Mouse (Mus musculus) CH12.LX (cell line): ENCODE data around the gene Ptges. TPM values are rescaled to one million over a fixed set of nuclear protein-coding genes. Genes with fewer than 3 reads are reported as not detected.
"Not testable (repeated sequence)": the region's sequence is repeated elsewhere in the genome, so short reads cannot be mapped to it uniquely, and the experiment has no call there.

Experiments used
- DNase-seq: peaks from one replicate; pipeline ENCODE4 v3.0.0-alpha.2; 2013; ENCODE audit errors: extremely low read depth
- H3K27ac ChIP-seq: 2 replicates; pipeline ENCODE4 v1.5.1; 2012; ENCODE audit warnings: low read depth, mild to moderate bottlenecking, control low read depth, moderate library complexity; ENCODE audit not compliant: insufficient read depth
- H3K27me3 ChIP-seq: replicated peaks from 2 replicates; pipeline ENCODE3; 2012; ENCODE audit warnings: inconsistent platforms
- H3K36me3 ChIP-seq, 2 experiments: replicated peaks in 1 of 2; 2 replicates each; pipeline versions ENCODE3 to v1.6.1; 2012; ENCODE audit warnings: inconsistent platforms in 1 of 2, low read length in 1 of 2, mild to moderate bottlenecking in 1 of 2, mixed read lengths in 1 of 2, moderate library complexity in 1 of 2; ENCODE audit not compliant: control insufficient read depth in 1 of 2, insufficient read depth in 1 of 2
- H3K4me1 ChIP-seq, 2 experiments: 2 replicates each; pipeline ENCODE4 v1.6.1; 2012; ENCODE audit warnings: inconsistent platforms in 1 of 2, moderate library complexity in 1 of 2; ENCODE audit not compliant: insufficient read depth in 2 of 2, control insufficient read depth in 1 of 2
- H3K4me2 ChIP-seq: 2 replicates; pipeline ENCODE4 v1.6.1; 2012; ENCODE audit warnings: low read depth, mild to moderate bottlenecking, control low read depth; ENCODE audit not compliant: poor library complexity, insufficient read depth, severe bottlenecking
- H3K4me3 ChIP-seq, 3 experiments: fragments of 150-350 bp in 1 of 3; sonication (generic) in 1 of 3; replicated peaks in 1 of 3; 2 replicates each; pipeline versions ENCODE3 to v1.5.1; 2011 to 2012; ENCODE audit warnings: low read depth in 2 of 3, low read length in 2 of 3, mild to moderate bottlenecking in 2 of 3, moderate library complexity in 2 of 3, control low read depth in 1 of 3, improper control_type of control experiment in 1 of 3, inconsistent platforms in 1 of 3, mixed read lengths in 1 of 3; ENCODE audit not compliant: poor library complexity in 1 of 3
- H3K79me2 ChIP-seq: replicated peaks from 2 replicates; pipeline ENCODE4 v1.6.1; 2012; ENCODE audit warnings: mild to moderate bottlenecking, moderate library complexity; ENCODE audit not compliant: control insufficient read depth, poor library complexity, insufficient read depth, severe bottlenecking; ENCODE audit errors: extremely low read depth
- H3K9ac ChIP-seq: 2 replicates; pipeline ENCODE4 v1.6.1; 2012; ENCODE audit warnings: low read depth, mild to moderate bottlenecking, control low read depth, moderate library complexity; ENCODE audit not compliant: insufficient read depth
- H3K9me3 ChIP-seq: replicated peaks from 2 replicates; pipeline ENCODE3; 2012; ENCODE audit warnings: low read length, inconsistent platforms, mixed read lengths
- BHLHE40 ChIP-seq: IDR thresholded peaks from 2 replicates; pipeline ENCODE4 v1.6.1; 2011; ENCODE audit warnings: mild to moderate bottlenecking, low read depth, low read length, improper control_type of control experiment
- CHD1 ChIP-seq: IDR thresholded peaks from 2 replicates; pipeline ENCODE4 v1.6.1; 2012; ENCODE audit warnings: low read depth, low read length, improper control_type of control experiment, inconsistent platforms
- CHD2 ChIP-seq: IDR thresholded peaks from 2 replicates; pipeline ENCODE4 v1.6.1; 2011; ENCODE audit warnings: low read length, improper control_type of control experiment
- CTCF ChIP-seq, 2 experiments: IDR thresholded peaks in 1 of 2; conservative IDR thresholded peaks in 1 of 2; 2 replicates each; pipeline ENCODE4 v1.5.1; 2011 to 2012; ENCODE audit warnings: low read depth in 2 of 2, low read length in 2 of 2, improper control_type of control experiment in 1 of 2, inconsistent platforms in 1 of 2, mild to moderate bottlenecking in 1 of 2, moderate library complexity in 1 of 2
- GABPA ChIP-seq: IDR thresholded peaks from 2 replicates; pipeline ENCODE4 v1.6.1; 2012; ENCODE audit warnings: low read depth, low read length, improper control_type of control experiment, inconsistent platforms; ENCODE audit not compliant: insufficient replicate concordance
- IRF4 ChIP-seq: IDR thresholded peaks from 2 replicates; pipeline ENCODE4 v1.6.1; 2014; ENCODE audit warnings: low read depth, mild to moderate bottlenecking, inconsistent platforms, low read length, improper control_type of control experiment
- JUN ChIP-seq: IDR thresholded peaks from 2 replicates; pipeline ENCODE4 v1.6.1; 2011; ENCODE audit warnings: low read depth, mild to moderate bottlenecking, low read length, improper control_type of control experiment, moderate library complexity; ENCODE audit not compliant: insufficient read depth
- KAT2A ChIP-seq: IDR thresholded peaks from 2 replicates; pipeline ENCODE4 v1.6.1; 2012; ENCODE audit warnings: low read length, improper control_type of control experiment, inconsistent platforms; ENCODE audit not compliant: insufficient replicate concordance
- MYC ChIP-seq: IDR thresholded peaks from 2 replicates; pipeline ENCODE4 v1.6.1; 2011; ENCODE audit warnings: low read depth, mild to moderate bottlenecking, improper control_type of control experiment, low read length
- POLR2AphosphoS2 ChIP-seq: IDR thresholded peaks from 2 replicates; pipeline ENCODE4 v1.6.1; 2011; ENCODE audit warnings: low read depth, low read length, improper control_type of control experiment
- SMC3 ChIP-seq: IDR thresholded peaks from 2 replicates; pipeline ENCODE4 v1.6.1; 2011; ENCODE audit warnings: low read depth, low read length, improper control_type of control experiment
- TBP ChIP-seq: conservative IDR thresholded peaks from 2 replicates; pipeline ENCODE4 v1.6.1; 2011; ENCODE audit warnings: low read depth, low read length, improper control_type of control experiment
- TCF12 ChIP-seq: IDR thresholded peaks from 2 replicates; pipeline ENCODE4 v1.6.1; 2014; ENCODE audit warnings: low read depth, mild to moderate bottlenecking, inconsistent platforms, low read length, improper control_type of control experiment
- ZMIZ1 ChIP-seq: IDR thresholded peaks from 2 replicates; pipeline ENCODE4 v1.6.1; 2012; ENCODE audit warnings: low read depth, mild to moderate bottlenecking, inconsistent platforms, low read length, improper control_type of control experiment
- dilution Hi-C: fragments of 300-500 bp; cut with MboI; formaldehyde crosslinking; loops from 2 replicates; pipeline ENCODE4 v1.14.3; 2020; ENCODE audit warnings: low sequenced_read_pairs; ENCODE audit not compliant: extremely low pct_unique_long_range_greater_than_20kb, extremely low pct_ligation_motif_present
- in situ Hi-C: fragments of 300-500 bp; cut with MboI; formaldehyde crosslinking; loops from 3 replicates; pipeline ENCODE4 v1.14.3; 2019; ENCODE audit warnings: low sequenced_read_pairs, low pct_ligation_motif_present, low pct_unique_long_range_greater_than_20kb, mixed read lengths
- polyA plus RNA-seq: library from polyadenylated mRNA; unstranded; fragments of >175 nt; gene quantifications from 2 replicates; pipeline ENCODE4 v1.2.1, GENCODE M21; 2012; ENCODE audit warnings: low read depth; ENCODE audit not compliant: insufficient read length
- total RNA-seq, 2 experiments: library from RNA; depleted of rRNA; stranded (reverse); fragments of 300-350 nt in 1 of 2; fragments of >200 nt in 1 of 2; gene quantifications; 2 replicates each; pipeline ENCODE4 v1.2.3; 2012 to 2014

Gene Ptges
- total and polyA plus RNA-seq, 3 experiments, result 0.04 to 0.09 TPM; not detected in 1

GRCm38 (mm10) chr2:30942603-30943011 is 12.9 kb upstream of the Ptges start (continued):
- TF ChIP-seq CHD1, result peak; percentile 52; the same call in 1 of the 2 replicates
- TF ChIP-seq POLR2AphosphoS2, result no peak
- peak; percentile 81 for TF ChIP-seq MYC
- no peak for TF ChIP-seq KAT2A
- no peak for TF ChIP-seq JUN
- TF ChIP-seq SMC3, result peak; percentile 65
- peak; percentile 39; the same call in 1 of the 2 replicates for TF ChIP-seq BHLHE40
- TF ChIP-seq TCF12, result peak; percentile 84
- no peak for TF ChIP-seq CHD2
- TF ChIP-seq IRF4, result peak; percentile 82

GRCm38 (mm10) chr2:30942116-30942515 is 12.5 kb upstream of the Ptges start:
- Histone ChIP-seq H3K4me3 (peak overlapping the region in 2 of 3 experiments; percentile 56 to 72), H3K27me3 (peaks cover 25% of the 10 kb centered on the region), H3K9ac (peak overlapping the region; percentile 20; the same call in 1 of the 2 replicates), H3K4me2 (peak overlapping the region; percentile 64), H3K4me1 (peaks cover 2 to 11% of the 10 kb centered on the region in 2 experiments; a peak in 3 of 4 replicates)
- H3K9me3 ChIP-seq, H3K79me2 ChIP-seq, DNase-seq, dilution Hi-C loops, in situ Hi-C loops, H3K36me3 ChIP-seq, H3K27ac ChIP-seq: not testable (repeated sequence)
- TF ChIP-seq CTCF (conservative IDR thresholded peaks at IDR 0.05 in 1 of 2, IDR thresholded peaks at IDR 0.05 in 1 of 2; ENCODE audit: low read depth in 2 of 2, low read length in 2 of 2), result peak in 1 of 2 experiments; percentile 26; a peak in 1 of 4 replicates

GRCm38 (mm10) chr2:30941586-30941985 is 11.9 kb upstream of the Ptges start:
- no peak for DNase-seq
- Histone ChIP-seq H3K9ac (no peak overlapping the region), H3K4me2 (no peak overlapping the region), H3K27me3 (peaks cover 22% of the 10 kb centered on the region), H3K9me3 (no peaks in the 10 kb centered on the region), H3K36me3 (no peaks in the 10 kb centered on the region), H3K79me2 (no peaks in the 10 kb centered on the region), H3K4me3 (no peak overlapping the region), H3K4me1 (peaks cover 2 to 11% of the 10 kb centered on the region in 2 experiments; a peak in 3 of 4 replicates), H3K27ac (no peak overlapping the region)
- no peak for TF ChIP-seq GABPA
- no peak for TF ChIP-seq TBP
- no peak for TF ChIP-seq ZMIZ1
- TF ChIP-seq TCF12, result no peak
- TF ChIP-seq BHLHE40, result no peak
- dilution Hi-C loops, result no loop called here
- in situ Hi-C loops, result no loop called here
